Mouse (Mus musculus) thymus, adult 2 months (tissue): Measurements from ENCODE around the gene Polg.

Source experiments
- CTCF ChIP-seq: fragments of 200-500 bp; IDR thresholded peaks from 2 replicates; pipeline ENCODE4 v1.5.1; 2012; ENCODE audit warnings: mild to moderate bottlenecking, control low read depth, low read length, moderate library complexity, borderline replicate concordance; ENCODE audit not compliant: control insufficient read depth, poor library complexity, insufficient read depth; ENCODE audit errors: extremely low read depth
- POLR2A ChIP-seq: fragments of 200-500 bp; IDR thresholded peaks from 2 replicates; pipeline ENCODE4 v1.6.1; 2012; ENCODE audit warnings: mild to moderate bottlenecking, low read length, control low read depth, moderate library complexity; ENCODE audit not compliant: control insufficient read depth, poor library complexity, insufficient read depth; ENCODE audit errors: extremely low read depth

DNA sequence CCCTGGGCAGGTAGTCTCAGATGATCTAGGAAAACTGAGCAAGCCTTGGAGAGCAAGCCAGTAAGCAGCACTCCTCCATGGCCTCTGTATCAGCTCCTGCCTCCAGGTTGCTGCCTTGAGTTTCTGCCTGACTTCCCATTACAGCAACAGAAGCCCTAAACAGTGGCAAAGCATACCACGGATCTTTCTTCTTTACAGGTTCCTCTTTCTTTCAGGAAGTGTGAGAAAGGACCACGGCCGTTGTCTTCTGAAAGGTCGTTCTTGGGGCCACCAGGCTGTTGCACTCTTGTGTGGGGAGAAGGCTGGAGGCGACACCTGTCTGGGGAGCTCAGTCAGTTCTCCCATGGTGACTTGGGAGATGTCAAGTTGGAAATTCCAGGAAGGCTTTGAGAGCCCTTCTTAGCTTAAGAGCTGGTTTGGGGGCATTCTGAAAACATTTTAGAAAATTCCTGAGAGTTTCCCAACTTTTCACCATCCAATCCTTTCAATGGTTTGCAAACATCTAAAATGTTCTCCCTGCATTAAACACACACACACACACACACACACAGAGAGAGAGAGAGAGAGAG lies 8.8 kb upstream of the Polg start:
- TF ChIP-seq POLR2A (no peak), CTCF (no peak)
